ENCODE assay signal across 8 mouse cellular contexts in the genomic region with DNA sequence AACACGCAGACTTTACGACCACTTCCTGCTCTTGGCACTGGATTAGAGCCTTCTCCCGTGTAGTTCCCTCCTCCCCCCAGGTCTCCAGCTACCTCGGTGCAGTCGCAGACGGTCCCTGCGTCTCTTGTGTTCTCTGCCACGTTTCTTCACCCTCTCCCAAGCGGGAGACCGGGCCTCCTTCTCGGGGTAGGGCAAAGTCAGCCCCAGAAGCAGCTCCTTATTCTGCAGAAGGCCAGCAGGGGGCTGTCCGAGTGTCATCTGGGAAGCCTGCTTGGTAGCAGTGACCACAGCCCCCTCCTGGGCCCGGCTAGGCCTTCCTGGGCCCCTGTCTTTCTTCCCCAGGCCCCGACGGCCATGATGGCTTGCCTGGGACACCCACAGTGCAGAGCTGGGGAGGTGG. TPM values are rescaled to one million over a fixed set of nuclear protein-coding genes. Genes with fewer than 3 reads are reported as not detected.
DNase-seq lines count a peak whose midpoint lies in the region; ATAC-seq and TF ChIP-seq lines count a peak whose summit lies in the region.

No protein-coding gene starts in this region.

- peak overlapping the region; percentile 43 for H3K9ac ChIP-seq in embryonic facial prominence, embryonic 14.5 days (ENCODE audit: low read depth, low read length)
- no peak overlapping the region for H3K9ac ChIP-seq in hindbrain, embryonic 15.5 days
- no peak overlapping the region for H3K9ac ChIP-seq in liver, adult 2 months (ENCODE audit: low read depth, low read length)

- no peak overlapping the region for H3K27ac ChIP-seq in embryonic facial prominence, embryonic 14.5 days (replicated peaks; ENCODE audit: low read depth, low read length)
- peak overlapping the region; percentile 69 for H3K27ac ChIP-seq in hindbrain, embryonic 15.5 days (replicated peaks)
- no peak overlapping the region for H3K27ac ChIP-seq in liver, adult 2 months (replicated peaks; ENCODE audit: insufficient read depth, low read depth, low read length)

- no peak overlapping the region for H3ac ChIP-seq in myocyte (ENCODE audit: control insufficient read depth, insufficient read length)

- no peaks in the 10 kb centered on the region for H3K9me3 ChIP-seq in embryonic facial prominence, embryonic 14.5 days (ENCODE audit: control insufficient read depth, low read length)
- H3K9me3 ChIP-seq in hindbrain, embryonic 15.5 days = no peaks in the 10 kb centered on the region

- H3K79me2 ChIP-seq in liver, adult 2 months (ENCODE audit: control insufficient read depth, insufficient read depth, low read length) = no peaks in the 10 kb centered on the region
- H3K79me2 ChIP-seq in myocyte (ENCODE audit: control insufficient read depth, insufficient read depth) = no peaks in the 10 kb centered on the region

- H3K4me3 ChIP-seq in embryonic facial prominence, embryonic 14.5 days (ENCODE audit: low read depth, low read length) = no peak overlapping the region
- H3K4me3 ChIP-seq in hindbrain, embryonic 15.5 days = no peak overlapping the region
- H3K4me3 ChIP-seq in liver, adult 2 months (ENCODE audit: insufficient read depth, low read depth, low read length) = no peak overlapping the region
- H3K4me3 ChIP-seq in myocyte = no peak overlapping the region

- TF ChIP-seq CTCF in liver, adult 2 months (IDR thresholded peaks at IDR 0.05; ENCODE audit: low read depth, low read length) = peak; percentile 68

- H3K27me3 ChIP-seq in embryonic facial prominence, embryonic 14.5 days (replicated peaks; ENCODE audit: control insufficient read depth, insufficient read depth, low read length) = no peaks in the 10 kb centered on the region
- H3K27me3 ChIP-seq in hindbrain, embryonic 15.5 days = no peaks in the 10 kb centered on the region
- H3K27me3 ChIP-seq in liver, adult 2 months (ENCODE audit: control insufficient read depth, insufficient read depth, low read length) = no peaks in the 10 kb centered on the region
- peaks cover 6% of the 10 kb centered on the region for H3K27me3 ChIP-seq in myocyte (ENCODE audit: control insufficient read depth, insufficient read depth, insufficient read length)

- DNase-seq in adrenal gland, postnatal 36 days = peak; percentile 40 to 61
- DNase-seq in adrenal gland, adult 8-10 months = no peak
- DNase-seq in CD4-positive, CD25-positive, alpha-beta regulatory T cell, adult 2 months (ENCODE audit: low read depth, low spot score) = peak; percentile 64
- peak; percentile 43 for DNase-seq in embryonic facial prominence, embryonic 14.5 days (ENCODE audit: low spot score)
- DNase-seq in liver, adult 2 months (ENCODE audit: extremely low read depth, low read depth, low spot score) = peak; percentile 4

- no peaks in the 10 kb centered on the region for H3K36me3 ChIP-seq in embryonic facial prominence, embryonic 14.5 days (ENCODE audit: control insufficient read depth, insufficient read depth, low read length)
- peaks cover 19% of the 10 kb centered on the region for H3K36me3 ChIP-seq in hindbrain, embryonic 15.5 days
- H3K36me3 ChIP-seq in liver, adult 2 months (ENCODE audit: control insufficient read depth, insufficient read depth, low read length) = no peaks in the 10 kb centered on the region
- no peaks in the 10 kb centered on the region for H3K36me3 ChIP-seq in myocyte (ENCODE audit: control insufficient read depth, insufficient read depth)

- H3K4me1 ChIP-seq in embryonic facial prominence, embryonic 14.5 days (ENCODE audit: control insufficient read depth, insufficient read depth, low read length) = no peaks in the 10 kb centered on the region
- H3K4me1 ChIP-seq in hindbrain, embryonic 15.5 days (replicated peaks) = peaks cover 13% of the 10 kb centered on the region
- no peaks in the 10 kb centered on the region for H3K4me1 ChIP-seq in liver, adult 2 months (ENCODE audit: control insufficient read depth, insufficient read depth, low read length)

- WGBS in embryonic facial prominence, embryonic 14.5 days = 6% methylated on average over 15 of the region's 15 CpGs
- 9% methylated on average over 15 of the region's 15 CpGs for WGBS in hindbrain, embryonic 15.5 days
- 7% methylated on average over 15 of the region's 15 CpGs for WGBS in liver, adult 2 months

- no peak for TF ChIP-seq POLR2A in liver, adult 2 months (IDR thresholded peaks at IDR 0.05; ENCODE audit: extremely low read depth, insufficient read depth, low read length)
- TF ChIP-seq POLR2A in myocyte (IDR thresholded peaks at IDR 0.05; ENCODE audit: insufficient read length, low read depth) = no peak

- peak; percentile 38; the same call in 1 of the 2 replicates for ATAC-seq in embryonic facial prominence, embryonic 14.5 days (ENCODE audit: low read depth)
- ATAC-seq in hindbrain, embryonic 15.5 days (ENCODE audit: low FRiP score, low read depth) = 0 out of 2 replicates have a peak, but pooled peaks have one; percentile 10
- no peak for ATAC-seq in erythroblast, adult 5-6 weeks (replicated peaks; ENCODE audit: low FRiP score, poor library complexity, severe bottlenecking)

- H3K4me2 ChIP-seq in embryonic facial prominence, embryonic 14.5 days (ENCODE audit: low read depth, low read length) = peak overlapping the region; percentile 20; the same call in 1 of the 2 replicates
- 0 out of 2 replicates have a peak overlapping the region, but pooled peaks have one; percentile 8 for H3K4me2 ChIP-seq in hindbrain, embryonic 15.5 days
- H3K4me2 ChIP-seq in myocyte (ENCODE audit: low read depth) = peak overlapping the region; percentile 38

TF ChIP-seq in myocyte, 11 proteins besides CTCF, POLR2A, EP300 and RAD21 (continues in another document):
- TF ChIP-seq POLR2AphosphoS2 (IDR thresholded peaks at IDR 0.05; ENCODE audit: insufficient read length, low read depth) (no peak), E2F4 (IDR thresholded peaks at IDR 0.05; ENCODE audit: insufficient read depth) (no peak), SRF (IDR thresholded peaks at IDR 0.05; ENCODE audit: control insufficient read depth, insufficient read length, low read depth) (no peak), REST (IDR thresholded peaks at IDR 0.05; ENCODE audit: insufficient read depth, insufficient read length) (no peak), USF1 (IDR thresholded peaks at IDR 0.05; ENCODE audit: low read depth) (no peak)

RNA-seq across cellular contexts. Expression of gene Mad2l2, which starts 14.7 kb away (rescaled TPM):
- 10 to 100 TPM; 23.1 to 27.1 TPM for total RNA-seq in adrenal gland, postnatal 36 days (2021)
- total RNA-seq in adrenal gland, adult 8-10 months (2022) = 10 to 100 TPM; 24.5 to 32.7 (median 28.9) TPM
- polyA plus RNA-seq in embryonic facial prominence, embryonic 14.5 days (2014; fragmentation: Nextera tagmentation; extraction: Ambion mirVana) = 51.1 and 59.8 TPM in 2 replicates
- 98.3 and 110 TPM in 2 replicates for polyA plus RNA-seq in hindbrain, embryonic 15.5 days (2015; fragmentation: Nextera tagmentation; extraction: Ambion mirVana)
- 8.1 and 8.9 TPM in 2 replicates for total RNA-seq in liver, adult 2 months (2014; rRNA removed)
- 49.6 and 58.5 TPM in 2 replicates for polyA plus RNA-seq in liver, adult 2 months (2012; rRNA removed)
- 31.0 TPM for polyA plus RNA-seq in myocyte (2012; fragmentation: generic; extraction: Trizol)
- 7.3 and 8.6 TPM in 2 replicates for total RNA-seq in erythroblast, adult 5-6 weeks (2015; ENCODE audit: low replicate concordance)
- total RNA-seq in erythroblast, adult 5-6 weeks (2017; ENCODE audit: low replicate concordance) = 3.4 and 7.1 TPM in 2 replicates

RNA-seq across cellular contexts. Expression of gene Draxin, which starts 15.0 kb away (rescaled TPM):
- total RNA-seq in adrenal gland, postnatal 36 days (2021) = under 1 TPM; 0.10 to 0.20 TPM
- total RNA-seq in adrenal gland, adult 8-10 months (2022) = under 1 TPM; 0.06 to 0.15 (median 0.12) TPM
- polyA plus RNA-seq in embryonic facial prominence, embryonic 14.5 days (2014; fragmentation: Nextera tagmentation; extraction: Ambion mirVana) = 0.56 and 0.67 TPM in 2 replicates
- polyA plus RNA-seq in hindbrain, embryonic 15.5 days (2015; fragmentation: Nextera tagmentation; extraction: Ambion mirVana) = 15.4 and 16.1 TPM in 2 replicates
- total RNA-seq in liver, adult 2 months (2014; rRNA removed) = not detected in 2 replicates
- not detected in 2 replicates for polyA plus RNA-seq in liver, adult 2 months (2012; rRNA removed)
- polyA plus RNA-seq in myocyte (2012; fragmentation: generic; extraction: Trizol) = 0.04 TPM
- 0.42 TPM in 1 of 2 replicates, not detected in the other for total RNA-seq in erythroblast, adult 5-6 weeks (2015; ENCODE audit: low replicate concordance)
- total RNA-seq in erythroblast, adult 5-6 weeks (2017; ENCODE audit: low replicate concordance) = 0.84 TPM in 1 of 2 replicates, not detected in the other

RNA-seq across cellular contexts. Expression of gene Agtrap, which starts 27.6 kb away (rescaled TPM):
- 10 to 100 TPM; 76.6 to 96.6 TPM for total RNA-seq in adrenal gland, postnatal 36 days (2021)
- total RNA-seq in adrenal gland, adult 8-10 months (2022) = 100 to 1,000 TPM; 117 to 136 (median 124) TPM
- polyA plus RNA-seq in embryonic facial prominence, embryonic 14.5 days (2014; fragmentation: Nextera tagmentation; extraction: Ambion mirVana) = 15.9 and 16.2 TPM in 2 replicates
- polyA plus RNA-seq in hindbrain, embryonic 15.5 days (2015; fragmentation: Nextera tagmentation; extraction: Ambion mirVana) = 6.0 and 6.8 TPM in 2 replicates
- 2.1 and 2.4 TPM in 2 replicates for total RNA-seq in liver, adult 2 months (2014; rRNA removed)
- polyA plus RNA-seq in liver, adult 2 months (2012; rRNA removed) = 3.7 TPM in 2 replicates
- polyA plus RNA-seq in myocyte (2012; fragmentation: generic; extraction: Trizol) = 10.9 TPM
- total RNA-seq in erythroblast, adult 5-6 weeks (2015; ENCODE audit: low replicate concordance) = 4.6 and 7.3 TPM in 2 replicates
- total RNA-seq in erythroblast, adult 5-6 weeks (2017; ENCODE audit: low replicate concordance) = 7.4 and 9.2 TPM in 2 replicates

RNA-seq across cellular contexts. Expression of gene Fbxo6, which starts 36.5 kb away (rescaled TPM):
- 10 to 100 TPM; 48.5 to 58.3 TPM for total RNA-seq in adrenal gland, postnatal 36 days (2021)
- 10 to 100 TPM; 50.2 to 84.6 (median 64.4) TPM for total RNA-seq in adrenal gland, adult 8-10 months (2022)
- 13.8 and 15.3 TPM in 2 replicates for polyA plus RNA-seq in embryonic facial prominence, embryonic 14.5 days (2014; fragmentation: Nextera tagmentation; extraction: Ambion mirVana)
- polyA plus RNA-seq in hindbrain, embryonic 15.5 days (2015; fragmentation: Nextera tagmentation; extraction: Ambion mirVana) = 21.7 and 21.8 TPM in 2 replicates
- 35.0 and 38.7 TPM in 2 replicates for total RNA-seq in liver, adult 2 months (2014; rRNA removed)
- polyA plus RNA-seq in liver, adult 2 months (2012; rRNA removed) = 91.9 and 97.2 TPM in 2 replicates
- 89.7 TPM for polyA plus RNA-seq in myocyte (2012; fragmentation: generic; extraction: Trizol)
- 2.7 and 3.3 TPM in 2 replicates for total RNA-seq in erythroblast, adult 5-6 weeks (2015; ENCODE audit: low replicate concordance)
- 1.3 and 2.8 TPM in 2 replicates for total RNA-seq in erythroblast, adult 5-6 weeks (2017; ENCODE audit: low replicate concordance)

RNA-seq across cellular contexts. Expression of gene Fbxo44, which starts 44.8 kb away (rescaled TPM):
- total RNA-seq in adrenal gland, postnatal 36 days (2021) = 10 to 100 TPM; 10.7 to 12.9 TPM
- total RNA-seq in adrenal gland, adult 8-10 months (2022) = 10 to 100 TPM; 15.3 to 41.5 (median 26.8) TPM
- 7.7 and 9.6 TPM in 2 replicates for polyA plus RNA-seq in embryonic facial prominence, embryonic 14.5 days (2014; fragmentation: Nextera tagmentation; extraction: Ambion mirVana)
- 93.3 and 96.0 TPM in 2 replicates for polyA plus RNA-seq in hindbrain, embryonic 15.5 days (2015; fragmentation: Nextera tagmentation; extraction: Ambion mirVana)
- 1.9 and 2.7 TPM in 2 replicates for total RNA-seq in liver, adult 2 months (2014; rRNA removed)
- polyA plus RNA-seq in liver, adult 2 months (2012; rRNA removed) = 2.2 and 3.4 TPM in 2 replicates
- 3.1 TPM for polyA plus RNA-seq in myocyte (2012; fragmentation: generic; extraction: Trizol)
- total RNA-seq in erythroblast, adult 5-6 weeks (2015; ENCODE audit: low replicate concordance) = not detected in 2 replicates
- total RNA-seq in erythroblast, adult 5-6 weeks (2017; ENCODE audit: low replicate concordance) = 0.43 TPM in 1 of 2 replicates, not detected in the other

Comparison
In these comparisons a context has a peak if more than half of its experiments do, and no peak if none do; other contexts are left out.
1. RNA of gene Agtrap, which starts 27.6 kb away (total RNA-seq): 117 to 136 TPM in adrenal gland, adult 8-10 months and 76.6 to 96.6 TPM in adrenal gland, postnatal 36 days; 4.6 to 9.2 TPM in erythroblast, adult 5-6 weeks and 2.1 to 2.4 TPM in liver, adult 2 months; every median in the first group is over 4 times any median in the second.
2. Peak in every context shown above with its lines, with median percentiles within 50 percentile points of each other: H3K4me2 ChIP-seq.